Mouse (Mus musculus) left cerebral cortex, postnatal 14 days (tissue): ENCODE results near the gene Acot12. TPM values are rescaled to one million over a fixed set of nuclear protein-coding genes. Genes with fewer than 3 reads are reported as not detected.

Experiments
- DNase-seq, 2 experiments: peaks; one replicate each; pipeline ENCODE4 v3.0.0; 2021 to 2022; ENCODE audit warnings: low spot score in 2 of 2, mixed read lengths in 1 of 2
- intact Hi-C: fragments of 180-260 bp; cut with DNase I; formaldehyde crosslinking; loops from one replicate; pipeline ENCODE4 v1.15.1; 2025
- long read RNA-seq, 2 experiments: library from polyadenylated mRNA; stranded (forward); transcript quantifications; one replicate each; pipeline ENCODE4 v2.0.0; 2021
- total RNA-seq, 2 experiments: library from RNA; stranded (reverse); gene quantifications; 2 replicates each; pipeline ENCODE4 v1.2.3; 2021

Gene Acot12
- under 1 TPM; 0.15 to 0.27 TPM for total RNA-seq
- long read RNA-seq, experiment 1, result 0 reads
- long read RNA-seq, experiment 2, partial matches to known transcripts, result 1 of 1 reads
- long read RNA-seq, experiment 2, other reads (novel, unspliced or antisense), result 0 of 1 reads

GRCm38 (mm10) chr13:91741280-91742047, at the start of gene Acot12:
Gene Acot12, plus strand, starts transcription at chr13:91741512.
- intact Hi-C loops, result no loop called here
- peak; percentile 18 to 48 for DNase-seq

GRCm38 (mm10) chr13:91693615-91694014, 47.7 kb upstream of the Acot12 start:
- intact Hi-C loops, result loop anchor here (5.0 kb wide), 1 partner anchor 226 kb away; no protein-coding TSS in a partner anchor

GRCm38 (mm10) chr13:91695406-91695805, 45.9 kb upstream of the Acot12 start:
- intact Hi-C loops, result no loop called here
- no peak for DNase-seq

More at GRCm38 (mm10) chr13:91693615-91694014, 47.7 kb upstream of the Acot12 start:
- no peak for DNase-seq

- intact Hi-C loops, result no loop called here
- DNase-seq, result no peak
Observed at GRCm38 (mm10) chr13:91696109-91696645, 45.1 kb upstream of the Acot12 start.

- peak; percentile 67 to 87 for DNase-seq
- intact Hi-C loops, result no loop called here
Observed at GRCm38 (mm10) chr13:91697011-91697410, 44.3 kb upstream of the Acot12 start.

GRCm38 (mm10) chr13:91702337-91702736, 39.0 kb upstream of the Acot12 start:
- intact Hi-C loops, result no loop called here
- DNase-seq, result no peak

- DNase-seq, result no peak
- intact Hi-C loops, result no loop called here
Observed at GRCm38 (mm10) chr13:91719487-91719886, 21.8 kb upstream of the Acot12 start.

GRCm38 (mm10) chr13:91723108-91723735, 18.1 kb upstream of the Acot12 start:
- no peak for DNase-seq
- intact Hi-C loops, result no loop called here

- DNase-seq, result no peak
Observed at GRCm38 (mm10) chr13:91723736-91724119, 17.6 kb upstream of the Acot12 start.

GRCm38 (mm10) chr13:91724211-91724610, 17.1 kb upstream of the Acot12 start:
- intact Hi-C loops, result no loop called here
- DNase-seq, result no peak

More at GRCm38 (mm10) chr13:91723736-91724119, 17.6 kb upstream of the Acot12 start:
- intact Hi-C loops, result no loop called here

- intact Hi-C loops, result no loop called here
- DNase-seq, result no peak
Observed at GRCm38 (mm10) chr13:91725130-91725529, 16.2 kb upstream of the Acot12 start.

GRCm38 (mm10) chr13:91727899-91728298, 13.4 kb upstream of the Acot12 start:
- DNase-seq, result no peak
- intact Hi-C loops, result no loop called here

GRCm38 (mm10) chr13:91737191-91737590, 4.1 kb upstream of the Acot12 start:
- intact Hi-C loops, result no loop called here
- DNase-seq, result no peak

GRCm38 (mm10) chr13:91740851-91741250, 461 bp upstream of the Acot12 start:
- intact Hi-C loops, result no loop called here
- DNase-seq, result no peak

GRCm38 (mm10) chr13:91743180-91743579, 1.9 kb downstream of the Acot12 start:
- DNase-seq, result no peak
- intact Hi-C loops, result no loop called here

GRCm38 (mm10) chr13:91746470-91746869, 5.2 kb downstream of the Acot12 start:
- intact Hi-C loops, result no loop called here
- DNase-seq, result no peak

GRCm38 (mm10) chr13:91748401-91748800, 7.1 kb downstream of the Acot12 start:
- DNase-seq, result no peak
- intact Hi-C loops, result no loop called here

- DNase-seq, result no peak
- intact Hi-C loops, result no loop called here
Observed at GRCm38 (mm10) chr13:91749981-91750380, 8.7 kb downstream of the Acot12 start.

GRCm38 (mm10) chr13:91753724-91754123, 12.4 kb downstream of the Acot12 start:
- intact Hi-C loops, result no loop called here
- no peak for DNase-seq

- intact Hi-C loops, result no loop called here
- DNase-seq, result no peak
Observed at GRCm38 (mm10) chr13:91754762-91755161, 13.4 kb downstream of the Acot12 start.
